Mouse (Mus musculus) liver, embryonic 12.5 days (tissue): Measurements from ENCODE around the gene Gmppa. TPM values are rescaled to one million over a fixed set of nuclear protein-coding genes. Genes with fewer than 3 reads are reported as not detected.

Experiments
- ATAC-seq: fragments of 200-750 bp; cut with Nextera tagmentation; 2 replicates; pipeline ENCODE4 v1.8.0; 2017; ENCODE audit warnings: moderate number of reproducible peaks, mild to moderate bottlenecking, moderate library complexity
- H3K27ac ChIP-seq: fragments of 300-500 bp; sonication (generic); 2 replicates; pipeline ENCODE4 v1.5.1; 2016; ENCODE audit warnings: mild to moderate bottlenecking
- H3K27me3 ChIP-seq: fragments of 300-500 bp; sonication (generic); replicated peaks from 2 replicates; pipeline ENCODE4 v1.6.1; 2016; ENCODE audit warnings: mild to moderate bottlenecking, moderate library complexity
- H3K36me3 ChIP-seq: fragments of 300-500 bp; sonication (generic); 2 replicates; pipeline ENCODE4 v1.6.1; 2016; ENCODE audit warnings: mild to moderate bottlenecking, moderate library complexity
- H3K4me1 ChIP-seq: fragments of 300-500 bp; sonication (generic); 2 replicates; pipeline ENCODE4 v1.6.1; 2016
- H3K4me2 ChIP-seq: fragments of 300-500 bp; sonication (generic); 2 replicates; pipeline ENCODE4 v1.6.1; 2016; ENCODE audit warnings: mild to moderate bottlenecking, moderate library complexity
- H3K4me3 ChIP-seq: fragments of 300-500 bp; sonication (generic); 2 replicates; pipeline ENCODE4 v1.5.1; 2016; ENCODE audit warnings: mild to moderate bottlenecking, moderate library complexity
- H3K9ac ChIP-seq: fragments of 300-500 bp; sonication (generic); 2 replicates; pipeline ENCODE4 v1.6.1; 2016; ENCODE audit warnings: mild to moderate bottlenecking, moderate library complexity
- H3K9me3 ChIP-seq: fragments of 300-500 bp; sonication (generic); replicated peaks from 2 replicates; pipeline ENCODE4 v1.6.1; 2016; ENCODE audit warnings: mild to moderate bottlenecking, moderate library complexity
- WGBS: fragments of 180-500 bp; shearing (Covaris S2); methylation state at CpG from one replicate; pipeline ENCODE4 v1.1.7; 2016; ENCODE audit not compliant: insufficient replicate concordance; 5-methylcytosine and 5-hydroxymethylcytosine counted together
- polyA plus RNA-seq: library from polyadenylated mRNA; unstranded; fragments of >200 nt; fragmentation: Nextera tagmentation; extraction: Ambion mirVana; gene quantifications from 2 replicates; pipeline ENCODE4 v1.2.1, GENCODE M21; 2016

Gmppa gene
- polyA plus RNA-seq, 1 experiment from 2014 or later, result 47.9 TPM

GRCm38 (mm10) chr1:75458025-75458788 lies 22.5 kb downstream of the Gmppa start:
- H3K9me3 ChIP-seq, result no peaks in the 10 kb centered on the region
- 3% methylated on average over 42 of the region's 42 CpGs for whole genome bisulfite sequencing
- peaks cover 85% of the 10 kb centered on the region for H3K27me3 ChIP-seq
- H3K4me3 ChIP-seq, result peak overlapping the region; percentile 42
- peaks cover 65% of the 10 kb centered on the region for H3K4me1 ChIP-seq
- peak overlapping the region; percentile 27; the same call in 1 of the 2 replicates for H3K9ac ChIP-seq
- H3K36me3 ChIP-seq, result no peaks in the 10 kb centered on the region
- peak; percentile 57 for ATAC-seq
- peak overlapping the region; percentile 65 for H3K4me2 ChIP-seq
- H3K27ac ChIP-seq, result peak overlapping the region; percentile 58; the same call in 1 of the 2 replicates

GRCm38 (mm10) chr1:75458789-75459684 lies 23.3 kb downstream of the Gmppa start:
- no peaks in the 10 kb centered on the region for H3K36me3 ChIP-seq
- no peak overlapping the region for H3K9ac ChIP-seq
- peak overlapping the region; percentile 65 for H3K4me2 ChIP-seq
- 21% methylated on average over 20 of the region's 23 CpGs for WGBS
- peaks cover 74% of the 10 kb centered on the region for H3K4me1 ChIP-seq
- peak overlapping the region; percentile 42 for H3K4me3 ChIP-seq
- peaks cover 80% of the 10 kb centered on the region for H3K27me3 ChIP-seq
- H3K9me3 ChIP-seq, result no peaks in the 10 kb centered on the region
- ATAC-seq, result no peak
- peak overlapping the region; percentile 58; the same call in 1 of the 2 replicates for H3K27ac ChIP-seq

GRCm38 (mm10) chr1:75460297-75460696 lies 24.6 kb downstream of the Gmppa start:
- peaks cover 81% of the 10 kb centered on the region for H3K4me1 ChIP-seq
- H3K27me3 ChIP-seq, result peaks cover 80% of the 10 kb centered on the region
- WGBS, result 54% methylated on average over 7 of the region's 7 CpGs
- H3K4me3 ChIP-seq, result no peak overlapping the region
- no peak overlapping the region for H3K27ac ChIP-seq
- H3K9ac ChIP-seq, result no peak overlapping the region
- H3K9me3 ChIP-seq, result no peaks in the 10 kb centered on the region
- H3K4me2 ChIP-seq, result no peak overlapping the region
- H3K36me3 ChIP-seq, result no peaks in the 10 kb centered on the region
- no peak for ATAC-seq

GRCm38 (mm10) chr1:75462636-75463035 lies 26.9 kb downstream of the Gmppa start:
- H3K4me1 ChIP-seq, result peaks cover 75% of the 10 kb centered on the region
- H3K9ac ChIP-seq, result peak overlapping the region; percentile 44
- peaks cover 78% of the 10 kb centered on the region for H3K27me3 ChIP-seq
- H3K27ac ChIP-seq, result peak overlapping the region; percentile 80
- H3K4me2 ChIP-seq, result peak overlapping the region; percentile 65
- no peaks in the 10 kb centered on the region for H3K36me3 ChIP-seq
- H3K4me3 ChIP-seq, result no peak overlapping the region
- peak; percentile 79 for ATAC-seq
- 6% methylated on average over 1 of the region's 1 CpGs for WGBS
- H3K9me3 ChIP-seq, result no peaks in the 10 kb centered on the region

- Histone ChIP-seq H3K4me1 (peaks cover 64% of the 10 kb centered on the region), H3K27ac (peak overlapping the region; percentile 80), H3K36me3 (no peaks in the 10 kb centered on the region), H3K27me3 (peaks cover 78% of the 10 kb centered on the region), H3K9me3 (no peaks in the 10 kb centered on the region), H3K4me2 (peak overlapping the region; percentile 65), H3K9ac (peak overlapping the region; percentile 46), H3K4me3 (0 out of 2 replicates have a peak overlapping the region, but pooled peaks have one; percentile 21)
- ATAC-seq, result peak; percentile 90
- 33% methylated on average over 5 of the region's 5 CpGs for WGBS
Observed at GRCm38 (mm10) chr1:75463652-75464204, 28.0 kb downstream of the Gmppa start.

- Histone ChIP-seq H3K4me3 (no peak overlapping the region), H3K4me2 (0 out of 2 replicates have a peak overlapping the region, but pooled peaks have one; percentile 7), H3K4me1 (peaks cover 43% of the 10 kb centered on the region), H3K9ac (no peak overlapping the region), H3K9me3 (no peaks in the 10 kb centered on the region), H3K27ac (no peak overlapping the region), H3K36me3 (no peaks in the 10 kb centered on the region), H3K27me3 (peaks cover 82% of the 10 kb centered on the region)
- 7% methylated on average over 14 of the region's 14 CpGs for WGBS
- ATAC-seq, result no peak
Observed at GRCm38 (mm10) chr1:75467215-75467927, 31.6 kb downstream of the Gmppa start.

GRCm38 (mm10) chr1:75469287-75469825 lies 33.6 kb downstream of the Gmppa start:
- Histone ChIP-seq H3K36me3 (peaks cover 11% of the 10 kb centered on the region), H3K27ac (no peak overlapping the region), H3K9ac (no peak overlapping the region), H3K9me3 (no peaks in the 10 kb centered on the region), H3K4me2 (no peak overlapping the region), H3K4me1 (peaks cover 23% of the 10 kb centered on the region), H3K27me3 (peaks cover 95% of the 10 kb centered on the region), H3K4me3 (no peak overlapping the region)
- 64% methylated on average over 17 of the region's 17 CpGs for WGBS
- no peak for ATAC-seq

GRCm38 (mm10) chr1:75476441-75476840 lies 40.7 kb downstream of the Gmppa start:
- H3K4me3 ChIP-seq, result no peak overlapping the region
- WGBS, result 88% methylated on average over 11 of the region's 11 CpGs
- H3K9me3 ChIP-seq, result no peaks in the 10 kb centered on the region
- no peak for ATAC-seq
- H3K36me3 ChIP-seq, result peaks cover 35% of the 10 kb centered on the region
- peaks cover 32% of the 10 kb centered on the region for H3K4me1 ChIP-seq
- H3K4me2 ChIP-seq, result no peak overlapping the region
- H3K27me3 ChIP-seq, result peaks cover 99% of the 10 kb centered on the region
- no peak overlapping the region for H3K9ac ChIP-seq
- H3K27ac ChIP-seq, result no peak overlapping the region

GRCm38 (mm10) chr1:75477264-75477965 lies 41.7 kb downstream of the Gmppa start:
- H3K36me3 ChIP-seq, result peaks cover 35% of the 10 kb centered on the region
- 8% methylated on average over 35 of the region's 35 CpGs for WGBS
- H3K4me2 ChIP-seq, result peak overlapping the region; percentile 84
- H3K27me3 ChIP-seq, result peaks cover 99% of the 10 kb centered on the region
- peak; percentile 16; the same call in 1 of the 2 replicates for ATAC-seq
- no peak overlapping the region for H3K9ac ChIP-seq
- no peak overlapping the region for H3K27ac ChIP-seq
- peaks cover 32% of the 10 kb centered on the region for H3K4me1 ChIP-seq
- peak overlapping the region; percentile 68 for H3K4me3 ChIP-seq
- no peaks in the 10 kb centered on the region for H3K9me3 ChIP-seq

GRCm38 (mm10) chr1:75477966-75478290 lies 42.2 kb downstream of the Gmppa start:
- Histone ChIP-seq H3K36me3 (peaks cover 34% of the 10 kb centered on the region), H3K4me1 (peaks cover 32% of the 10 kb centered on the region), H3K27ac (no peak overlapping the region), H3K9ac (no peak overlapping the region), H3K27me3 (peaks cover 99% of the 10 kb centered on the region), H3K9me3 (no peaks in the 10 kb centered on the region), H3K4me3 (peak overlapping the region; percentile 68), H3K4me2 (peak overlapping the region; percentile 84)
- no peak for ATAC-seq
- WGBS, result 37% methylated on average over 3 of the region's 3 CpGs
